Mouse (Mus musculus) ES-Bruce4 (cell line): Measurements from ENCODE around the gene Taok3.

Experiments
- CTCF ChIP-seq: IDR thresholded peaks from one replicate; pipeline ENCODE4 v1.8.1; 2011; ENCODE audit warnings: low read depth, low read length
- EP300 ChIP-seq: IDR thresholded peaks from 2 replicates; pipeline ENCODE4 v1.6.1; 2011; ENCODE audit warnings: low read depth, low read length; ENCODE audit not compliant: insufficient read depth
- POLR2A ChIP-seq: IDR thresholded peaks from one replicate; pipeline ENCODE4 v1.8.1; 2011; ENCODE audit warnings: low read length; ENCODE audit not compliant: insufficient read depth

DNA sequence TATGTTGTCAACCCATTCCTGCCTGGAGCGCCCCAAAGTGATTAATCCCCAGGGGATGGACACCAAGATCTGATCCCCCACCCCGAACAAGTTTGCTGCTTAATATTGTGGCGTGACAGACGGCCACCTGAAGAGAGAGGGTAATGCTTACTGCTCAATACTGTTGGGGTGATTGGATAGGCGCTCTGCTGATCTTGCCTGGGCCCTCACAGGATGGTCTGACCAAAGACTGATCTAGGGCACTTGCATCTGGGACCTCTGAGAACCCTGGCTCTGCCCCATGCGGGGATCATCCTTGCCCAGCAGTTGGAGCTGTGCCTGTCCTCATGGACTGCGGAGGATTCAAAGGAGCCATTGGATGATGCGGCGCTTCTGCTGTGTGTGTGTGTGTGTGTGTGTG is 203.8 kb downstream of the Taok3 start:
- TF ChIP-seq CTCF (no peak), EP300 (0 out of 2 replicates have a peak, but pooled peaks have one; percentile 3), POLR2A (no peak)
